Mouse (Mus musculus) bone marrow, adult 2 months (tissue): Measurements from ENCODE around the gene Glis1. TPM values are rescaled to one million over a fixed set of nuclear protein-coding genes. Genes with fewer than 3 reads are reported as not detected.

Source experiments
- H3K27ac ChIP-seq: fragments of 200-500 bp; 2 replicates; pipeline ENCODE4 v1.5.1; 2012; ENCODE audit warnings: low read depth, mild to moderate bottlenecking, control low read depth, inconsistent platforms, low read length; ENCODE audit not compliant: control insufficient read depth, poor library complexity, insufficient read depth
- H3K4me1 ChIP-seq: fragments of 200-500 bp; 2 replicates; pipeline ENCODE4 v1.6.1; 2011; ENCODE audit warnings: low read length; ENCODE audit not compliant: control insufficient read depth, insufficient read depth
- H3K4me3 ChIP-seq: fragments of 200-500 bp; replicated peaks from 2 replicates; pipeline ENCODE3; 2011; ENCODE audit warnings: mild to moderate bottlenecking, low read depth, low read length, control low read depth; ENCODE audit not compliant: control insufficient read depth
- CTCF ChIP-seq: fragments of 200-500 bp; IDR thresholded peaks from 2 replicates; pipeline ENCODE4 v1.5.1; 2011; ENCODE audit warnings: low read length, control low read depth; ENCODE audit not compliant: control insufficient read depth, insufficient read depth
- POLR2A ChIP-seq: fragments of 200-500 bp; IDR thresholded peaks from 2 replicates; pipeline ENCODE4 v1.6.1; 2011; ENCODE audit warnings: low read depth, mild to moderate bottlenecking, control low read depth, low read length, borderline replicate concordance; ENCODE audit not compliant: control insufficient read depth
- WGBS: fragments of 180-500 bp; shearing (Covaris S2); methylation state at CpG from one replicate; pipeline ENCODE4 v1.1.7; 2018; 5-methylcytosine and 5-hydroxymethylcytosine counted together
- polyA plus RNA-seq: library from polyadenylated mRNA; stranded (reverse); fragments of >200 nt; gene quantifications from 2 replicates; pipeline ENCODE4 v1.2.4, GENCODE M21; 2011; ENCODE audit warnings: low replicate concordance; ENCODE audit not compliant: missing spikeins, insufficient read depth, insufficient read length

Gene Glis1
- polyA plus RNA-seq, 1 experiment = not detected

DNA sequence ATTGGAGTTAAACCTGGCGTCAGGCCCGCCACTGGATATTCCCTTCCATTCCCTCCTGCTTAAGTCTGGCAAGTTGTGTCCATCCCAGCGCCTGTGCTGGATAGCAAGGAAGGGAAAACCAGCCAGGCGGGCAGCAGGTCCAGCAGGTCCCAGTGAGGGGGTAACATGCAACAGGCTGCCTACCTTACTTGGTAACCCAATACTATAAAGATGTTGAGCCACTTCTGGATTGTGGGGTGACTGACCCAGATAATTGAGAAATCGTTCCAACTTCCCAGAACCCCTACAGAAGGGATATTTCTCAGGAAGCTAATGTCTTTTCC lies 239.9 kb downstream of the Glis1 start:
- H3K27ac ChIP-seq = no peak overlapping the region
- TF ChIP-seq CTCF (no peak), POLR2A (no peak)
- no peak overlapping the region for H3K4me3 ChIP-seq
- peaks cover 4% of the 10 kb centered on the region for H3K4me1 ChIP-seq
- 26% methylated on average over 5 of the region's 5 CpGs for WGBS

DNA sequence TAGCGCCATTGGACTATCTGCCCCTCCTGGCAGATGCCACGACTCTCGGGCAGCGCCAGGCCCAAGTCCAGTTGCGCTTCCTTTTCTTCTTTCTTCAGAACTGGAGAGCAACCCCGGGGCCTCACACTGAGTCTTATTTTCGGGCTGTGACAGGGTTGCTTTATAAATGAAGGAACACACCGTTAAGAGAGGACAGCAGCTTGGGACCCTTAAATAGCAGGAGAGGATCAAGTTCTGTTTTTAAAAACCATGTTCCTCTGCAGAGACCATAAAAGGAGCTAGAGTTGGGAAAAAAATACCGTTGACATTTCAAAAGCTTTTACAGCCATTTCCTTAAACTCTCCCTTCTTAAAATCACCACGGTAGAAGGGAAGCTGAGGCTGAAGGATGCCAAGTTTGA lies 241.3 kb downstream of the Glis1 start:
- no peak overlapping the region for H3K4me3 ChIP-seq
- H3K4me1 ChIP-seq = peaks cover 4% of the 10 kb centered on the region
- WGBS = 13% methylated on average over 10 of the region's 10 CpGs
- TF ChIP-seq POLR2A (no peak), CTCF (no peak)
- peak overlapping the region; percentile 68 for H3K27ac ChIP-seq

DNA sequence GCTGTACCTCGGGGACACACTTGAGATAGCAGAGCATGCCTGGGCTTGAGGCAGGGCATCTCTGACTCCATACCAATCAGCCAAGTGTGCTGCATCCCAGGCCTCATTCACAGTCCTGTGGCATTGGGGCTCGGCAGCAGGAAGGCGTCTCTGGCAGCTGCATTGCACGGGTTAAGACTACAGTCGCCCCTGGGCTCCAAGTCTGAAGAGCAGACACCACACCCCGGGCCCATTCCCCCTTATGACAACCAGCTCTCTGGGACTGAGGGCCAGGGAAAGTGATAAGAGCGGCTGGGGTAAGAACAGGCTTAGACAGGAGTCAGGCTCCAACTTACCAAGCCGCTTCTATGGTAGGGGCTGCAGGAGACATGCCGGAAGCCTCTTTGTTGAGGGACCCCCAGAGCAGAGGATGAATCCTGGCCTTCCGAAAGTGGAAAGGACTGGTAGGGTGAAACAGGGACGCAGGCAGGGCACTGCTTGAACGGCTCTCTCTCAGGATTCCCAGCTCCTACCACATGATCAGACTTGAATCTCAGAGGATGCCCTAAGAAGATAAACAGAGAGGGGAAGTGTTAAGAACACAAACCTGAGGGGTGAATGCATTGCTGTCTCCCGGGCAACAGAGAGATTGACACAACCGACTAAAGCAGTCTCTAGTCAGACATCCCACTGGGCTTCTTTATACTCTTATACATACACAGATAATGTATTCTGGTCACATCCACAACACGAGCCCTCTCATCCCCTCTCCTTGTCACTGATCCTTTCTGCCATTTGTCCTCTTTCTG lies 246.1 kb downstream of the Glis1 start:
- no peak overlapping the region for H3K4me3 ChIP-seq
- H3K4me1 ChIP-seq = peaks cover 3% of the 10 kb centered on the region; the same call in 1 of the 2 replicates
- 77% methylated on average over 15 of the region's 15 CpGs for WGBS
- TF ChIP-seq POLR2A = no peak
- no peak for TF ChIP-seq CTCF
- H3K27ac ChIP-seq = no peak overlapping the region

DNA sequence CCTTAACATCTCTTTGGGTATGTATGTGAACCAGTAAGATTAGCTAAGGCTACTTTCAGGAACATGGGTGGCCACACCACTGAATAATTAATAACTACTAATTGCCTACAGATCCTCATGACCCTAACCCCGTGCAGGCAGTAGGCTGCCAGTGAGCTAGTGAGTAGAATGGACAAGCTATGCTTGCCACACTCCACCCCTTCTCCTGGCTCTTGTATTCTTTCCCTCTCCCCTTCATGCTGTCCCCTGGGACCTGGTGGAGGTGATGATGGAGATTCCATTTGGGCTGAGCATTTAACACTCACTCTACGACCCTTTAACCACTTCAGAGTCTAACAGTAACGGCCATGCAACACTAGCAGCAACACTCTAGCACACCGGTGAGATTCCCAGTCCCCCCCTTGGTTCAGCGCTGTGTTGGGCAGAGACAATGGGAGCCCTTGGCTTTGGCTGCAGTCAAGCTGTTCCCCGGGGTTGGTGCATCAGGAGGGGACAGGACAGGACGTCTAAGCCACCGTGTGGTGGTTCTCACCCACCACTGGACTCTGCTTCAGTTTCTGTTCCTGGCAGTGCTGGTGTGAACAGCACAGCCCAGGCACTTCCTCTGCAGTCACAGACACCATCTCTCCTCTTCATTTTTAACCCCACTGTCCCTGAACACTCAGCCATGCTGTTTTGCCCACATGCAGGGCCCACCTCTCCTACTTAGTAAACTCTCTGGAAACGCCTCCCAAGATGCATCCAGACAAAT lies 246.9 kb downstream of the Glis1 start:
- WGBS = 39% methylated on average over 9 of the region's 9 CpGs
- Histone ChIP-seq H3K4me1 (peaks cover 1% of the 10 kb centered on the region; the same call in 1 of the 2 replicates), H3K27ac (no peak overlapping the region), H3K4me3 (no peak overlapping the region)
- TF ChIP-seq POLR2A (no peak), CTCF (no peak)

DNA sequence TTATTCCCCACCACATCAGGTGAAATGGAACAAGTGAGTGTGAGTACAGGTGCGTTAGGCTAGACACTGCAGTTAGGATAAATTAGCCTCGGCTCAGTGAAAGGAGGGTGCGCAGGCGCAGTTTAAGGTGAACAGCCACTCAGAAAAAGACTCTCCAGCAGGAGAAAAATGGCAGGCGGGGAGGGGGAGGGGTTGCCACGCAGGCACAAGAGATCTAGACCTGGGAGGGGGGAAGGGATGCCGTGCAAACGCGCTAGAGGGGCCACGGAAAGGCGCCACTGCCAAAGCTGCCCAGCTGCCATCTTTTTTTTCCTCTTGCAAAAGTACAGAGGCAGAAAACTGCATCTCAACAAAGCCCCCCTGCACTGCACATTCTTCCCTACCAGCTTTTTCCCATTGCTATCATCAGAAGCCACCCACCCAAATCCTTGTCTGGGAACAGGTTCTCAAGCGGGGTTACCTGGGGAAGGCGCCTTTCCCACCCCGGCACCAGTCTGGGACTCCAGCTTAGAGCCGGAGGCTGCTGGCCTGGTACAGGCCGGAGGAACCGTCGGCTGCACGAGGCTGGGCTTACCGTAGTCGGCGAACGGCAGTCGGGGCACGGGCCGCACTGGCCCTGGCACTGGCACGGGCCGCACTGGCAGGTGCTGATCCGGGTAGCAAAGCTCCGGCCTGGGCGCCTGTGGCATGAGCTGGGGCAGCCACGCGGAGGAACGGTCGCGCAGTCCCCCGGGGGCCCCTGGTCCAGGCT lies 248.8 kb downstream of the Glis1 start:
- no peaks in the 10 kb centered on the region; the same call in 1 of the 2 replicates for H3K4me1 ChIP-seq
- no peak overlapping the region for H3K27ac ChIP-seq
- TF ChIP-seq POLR2A (no peak), CTCF (no peak)
- WGBS = 90% methylated on average over 37 of the region's 37 CpGs
- no peak overlapping the region for H3K4me3 ChIP-seq

DNA sequence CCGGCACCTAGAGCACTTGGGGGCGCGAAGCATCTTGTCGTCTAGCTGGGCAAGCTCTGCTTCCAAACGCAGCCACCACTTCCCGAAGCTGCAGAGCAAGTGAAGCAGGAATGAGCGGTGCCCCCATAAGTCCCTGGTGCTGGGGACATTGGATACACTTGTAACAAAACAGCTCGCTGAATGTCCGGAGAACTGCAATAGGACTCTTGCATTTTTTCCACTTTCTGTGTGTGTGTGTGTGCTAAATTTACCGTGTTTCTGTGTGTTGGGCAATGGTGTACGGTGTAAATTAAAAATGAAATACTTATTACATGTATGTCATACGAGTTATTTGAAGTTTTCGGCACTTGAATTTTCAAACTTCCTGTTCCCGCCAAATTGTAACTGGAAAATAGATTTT lies 249.7 kb downstream of the Glis1 start, which contains the start of gene Dmrtb1:
Gene Dmrtb1 (minus strand): TSS at position 101 of the 400 bp plus-strand sequence.
- Histone ChIP-seq H3K27ac (no peak within 1 kb of the TSS), H3K4me3 (no peak within 1 kb of the TSS), H3K4me1 (no peaks in the 10 kb centered on the region; the same call in 1 of the 2 replicates)
- TF ChIP-seq CTCF (no peak), POLR2A (no peak)
- WGBS = 87% methylated on average over 14 of the region's 14 CpGs

Other genes starting within 250 kb of the Glis1 start
- gene Ldlrad1, start 225.4 kb upstream of the Glis1 start, polyA plus RNA-seq = not detected in 2 replicates
- 5.9 and 16.0 TPM in 2 replicates for gene Lrrc42, start 181.1 kb upstream of the Glis1 start, polyA plus RNA-seq
- 2.7 and 4.1 TPM in 2 replicates for gene Hspb11, start 181.0 kb upstream of the Glis1 start, polyA plus RNA-seq
- 0.90 TPM in 1 of 2 replicates, not detected in the other for gene Dio1, start 127.4 kb upstream of the Glis1 start, polyA plus RNA-seq
- gene Yipf1, start 120.2 kb upstream of the Glis1 start, polyA plus RNA-seq = 24.4 and 55.6 TPM in 2 replicates
- gene Ndc1, start 66.8 kb upstream of the Glis1 start, polyA plus RNA-seq = 5.0 and 17.2 TPM in 2 replicates
- 1.1 TPM in 1 of 2 replicates, not detected in the other for gene Dmrtb1, start 249.6 kb downstream of the Glis1 start, polyA plus RNA-seq